Mouse (Mus musculus) thymus, postnatal 14 days (tissue): ENCODE results near the gene Gm732.

Source experiments
- DNase-seq: peaks from one replicate; pipeline ENCODE4 v3.0.0; 2021

Gene Gm732

DNA sequence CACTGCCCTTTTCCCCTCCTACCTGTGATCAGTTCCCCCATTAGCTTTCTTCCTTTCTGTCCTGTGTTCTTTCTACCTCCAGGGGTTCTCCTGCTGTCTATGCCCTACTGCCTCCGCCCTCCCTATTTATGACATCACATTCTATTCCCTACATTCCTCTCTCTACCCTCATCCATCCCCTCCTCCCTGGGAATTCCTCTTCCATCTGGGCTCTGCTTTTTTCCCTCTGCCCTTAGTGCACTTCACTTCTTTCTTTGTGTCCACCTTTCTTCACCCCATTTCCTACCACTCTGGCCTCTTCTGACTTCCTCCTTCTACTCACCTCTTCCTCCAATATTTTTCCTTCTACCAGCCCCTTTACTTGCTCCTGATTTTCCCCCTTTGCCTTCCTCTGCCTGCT lies at the start of gene Gm732:
TSS of gene Gm732 (minus strand) at position 101 of the 400 bp plus-strand sequence.
- DNase-seq, result no peak
